Mouse (Mus musculus): Measurements from ENCODE around the gene Capzb.

Gene Capzb

DNA sequence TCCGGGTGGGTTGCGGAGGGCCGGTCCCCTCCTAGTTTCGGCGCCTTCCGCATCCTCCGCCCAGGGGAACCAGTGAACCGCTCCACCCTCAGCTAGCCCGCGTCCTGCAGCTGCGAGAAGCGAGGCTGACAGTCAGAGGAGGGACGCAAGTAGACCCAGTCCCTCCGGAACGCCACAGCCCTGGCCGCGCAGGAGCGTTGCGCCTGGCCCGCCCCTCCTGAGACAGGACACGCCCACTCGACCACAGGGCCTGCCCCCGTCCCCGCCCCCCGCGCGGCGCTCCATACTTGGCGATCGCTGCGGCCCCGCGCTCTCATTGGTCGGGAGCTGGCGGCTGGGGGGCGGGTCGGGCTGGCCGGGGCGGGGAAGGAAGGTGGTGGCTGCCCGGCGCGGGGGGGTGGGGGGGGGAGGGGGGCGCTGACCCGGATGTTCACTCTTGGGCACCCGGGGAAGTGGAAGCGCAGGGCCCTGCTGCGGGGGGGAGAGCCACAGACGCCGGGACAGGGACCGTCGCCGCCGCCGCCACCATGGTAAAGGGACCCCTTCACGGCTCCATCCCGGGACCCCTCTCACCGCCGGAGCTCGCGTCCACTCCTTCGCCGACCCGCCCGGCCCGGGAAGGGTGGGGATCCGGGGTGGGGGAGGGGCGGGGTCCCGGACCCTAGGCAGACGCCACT lies at the start of gene Capzb:
Gene Capzb (plus strand): TSS at position 401 of the 677 bp plus-strand sequence.
- peak; percentile 95 for DNase-seq (ENCODE audit: low spot score)

DNA sequence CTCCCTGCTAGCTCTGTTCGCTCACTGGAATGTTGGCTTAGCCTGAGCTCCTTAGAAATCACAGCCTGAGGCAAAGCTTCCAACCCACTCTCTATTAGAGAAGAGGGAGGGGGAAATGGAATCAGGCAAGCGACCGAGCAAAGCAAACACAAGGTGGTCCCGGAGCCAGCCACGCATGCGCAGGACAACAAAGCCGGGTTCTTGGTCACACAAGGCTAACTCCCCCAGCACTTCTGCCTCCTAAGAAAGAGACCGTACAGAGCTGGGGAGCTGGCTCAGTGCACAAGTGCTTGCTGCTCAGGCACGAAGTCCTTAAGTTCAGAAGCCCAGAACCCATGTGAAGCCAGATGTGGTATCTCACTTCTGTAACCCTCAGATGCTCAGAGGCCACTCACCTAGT lies 49.7 kb upstream of the Capzb start:
- DNase-seq (ENCODE audit: low spot score) = no peak

DNA sequence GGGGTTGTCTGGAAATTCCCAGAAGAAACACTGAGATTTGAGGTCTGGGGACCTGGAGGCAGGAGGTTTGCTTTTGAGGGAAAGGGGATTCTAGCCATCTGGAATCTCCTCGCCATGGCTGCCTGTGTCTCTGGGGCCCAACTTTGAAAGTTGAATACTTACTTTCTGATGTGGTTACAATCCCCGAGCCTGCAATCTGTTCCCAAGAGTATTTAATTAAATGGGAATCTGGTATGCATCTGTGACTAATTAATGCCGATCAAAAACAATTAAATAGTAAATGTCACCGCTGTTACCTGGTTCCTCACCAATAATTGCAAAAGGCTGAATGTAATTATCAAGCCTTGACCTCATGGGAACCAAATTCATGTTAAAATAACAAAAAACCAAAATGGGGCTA lies 48.1 kb upstream of the Capzb start:
- DNase-seq (ENCODE audit: low spot score) = no peak

- no peak for DNase-seq (ENCODE audit: low spot score)
Measured at GRCm38 (mm10) chr4:139145156-139145555, 47.5 kb upstream of the Capzb start.

- DNase-seq (ENCODE audit: low spot score) = peak; percentile 50
Measured at GRCm38 (mm10) chr4:139146760-139147159, 45.9 kb upstream of the Capzb start.

DNA sequence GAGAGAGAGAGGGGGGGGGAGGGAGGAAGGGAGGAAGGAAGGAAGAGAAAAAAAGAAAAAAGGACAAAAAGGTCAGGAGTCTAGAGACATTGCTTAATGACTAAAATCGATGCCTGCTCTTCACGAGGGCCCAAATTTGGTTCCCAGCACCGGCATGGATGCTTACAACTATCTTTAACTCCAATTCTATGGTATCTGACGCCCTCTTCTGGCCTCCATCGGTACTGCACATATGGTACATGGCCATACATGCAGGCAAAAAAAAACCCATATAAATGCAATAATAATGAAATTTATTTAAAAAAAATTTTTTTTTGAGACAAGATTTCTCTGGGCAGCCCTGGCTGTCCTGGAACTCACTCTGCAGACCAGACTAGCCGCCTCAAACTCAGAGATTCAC lies 41.3 kb upstream of the Capzb start:
- no peak for DNase-seq (ENCODE audit: low spot score)

DNA sequence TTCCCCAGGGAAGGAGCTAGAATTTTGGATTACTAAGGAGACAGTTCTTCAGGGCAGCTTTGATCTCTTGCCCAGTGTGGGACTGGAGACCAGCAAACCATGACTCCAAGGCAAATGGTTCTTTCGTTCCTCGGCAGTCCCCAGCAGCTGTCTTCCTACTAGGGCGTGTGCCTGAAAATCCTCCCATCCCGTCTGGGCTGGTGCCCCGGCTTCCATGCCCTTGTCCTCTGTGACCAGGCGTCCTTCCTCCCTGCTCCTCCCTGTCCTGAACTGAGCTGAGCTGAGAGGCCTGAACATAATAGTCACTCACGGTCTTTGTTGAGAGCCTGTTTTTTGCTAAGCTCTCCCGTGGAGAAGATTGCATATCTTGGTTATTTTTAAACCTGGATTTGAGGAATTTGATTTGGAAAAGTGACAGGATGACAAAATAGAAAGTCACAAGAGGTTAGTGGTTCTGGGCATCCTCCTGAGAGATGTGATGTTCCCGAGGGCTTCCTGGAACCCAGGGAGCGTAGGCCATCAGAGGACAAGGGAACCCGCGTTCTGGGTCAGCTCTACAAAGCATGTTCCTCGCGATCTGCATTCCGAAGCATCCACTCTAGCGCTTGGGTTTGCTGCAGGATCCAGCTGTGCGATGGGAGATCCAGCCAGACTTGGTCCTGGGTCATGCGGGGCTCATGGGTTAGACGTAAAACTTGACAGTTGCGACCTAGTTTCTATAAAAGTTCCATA lies 38.0 kb upstream of the Capzb start:
- peak; percentile 51 for DNase-seq (ENCODE audit: low spot score)

GRCm38 (mm10) chr4:139156538-139156937 lies 36.2 kb upstream of the Capzb start:
- DNase-seq (ENCODE audit: low spot score) = no peak

DNA sequence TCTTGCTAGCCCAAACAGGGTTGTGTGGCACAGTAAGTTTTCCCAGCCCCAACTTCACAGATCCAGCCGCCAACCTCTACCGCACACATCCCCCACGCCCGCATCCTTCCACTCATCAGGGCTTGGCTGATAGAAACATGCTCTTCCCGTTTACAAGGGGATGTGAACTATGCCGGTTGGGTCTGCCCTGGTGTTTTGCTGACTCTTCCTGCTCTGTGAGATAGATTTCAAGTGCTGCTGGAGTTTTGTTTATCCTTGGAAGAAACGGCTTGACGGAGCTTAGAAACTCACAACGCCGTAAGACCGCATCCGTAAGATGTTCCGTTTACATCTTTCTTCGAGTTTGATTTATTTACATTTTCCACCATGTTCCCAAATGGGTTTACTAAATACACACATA lies 34.3 kb upstream of the Capzb start:
- no peak for DNase-seq (ENCODE audit: low spot score)

DNA sequence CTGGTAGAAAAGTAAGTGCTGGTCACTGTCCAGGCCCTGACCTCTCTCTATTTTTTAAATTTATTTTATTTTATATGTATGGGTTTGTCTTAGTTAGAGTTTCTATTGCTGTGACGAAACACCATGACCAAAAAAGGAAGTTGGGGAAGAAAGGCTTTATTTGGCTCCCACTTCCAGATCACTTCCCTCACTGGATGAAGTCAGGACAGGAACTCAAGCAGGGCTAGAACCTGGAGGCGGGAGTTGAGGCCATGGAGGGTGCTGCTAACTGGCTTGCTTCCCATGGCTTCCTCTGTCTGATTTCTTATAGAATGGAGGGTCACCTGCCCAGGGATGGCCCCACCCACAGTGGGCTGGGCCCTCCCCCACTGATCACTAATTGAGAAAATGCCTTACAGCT lies 31.6 kb upstream of the Capzb start:
- no peak for DNase-seq (ENCODE audit: low spot score)

GRCm38 (mm10) chr4:139164082-139164481 lies 28.6 kb upstream of the Capzb start:
- no peak for DNase-seq (ENCODE audit: low spot score)

DNA sequence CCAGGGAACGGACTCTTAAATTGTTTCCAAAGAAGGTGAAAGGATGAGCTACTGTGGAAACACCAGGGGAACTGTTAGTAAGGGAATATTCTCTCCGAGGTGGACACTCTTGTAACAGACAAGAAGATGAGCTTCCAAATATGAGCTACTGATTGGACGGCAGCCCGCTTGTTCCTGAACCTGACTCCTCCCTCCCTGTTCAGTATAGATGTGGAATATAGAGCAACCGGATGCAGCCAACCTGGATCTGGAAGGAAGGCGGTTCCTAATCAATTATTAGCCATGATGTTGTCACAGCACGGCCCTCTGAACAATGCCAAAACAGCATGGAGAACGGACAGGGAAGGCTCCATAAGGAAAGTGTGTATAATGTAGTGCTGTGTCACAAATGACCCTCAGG lies 27.4 kb upstream of the Capzb start:
- no peak for DNase-seq (ENCODE audit: low spot score)

DNA sequence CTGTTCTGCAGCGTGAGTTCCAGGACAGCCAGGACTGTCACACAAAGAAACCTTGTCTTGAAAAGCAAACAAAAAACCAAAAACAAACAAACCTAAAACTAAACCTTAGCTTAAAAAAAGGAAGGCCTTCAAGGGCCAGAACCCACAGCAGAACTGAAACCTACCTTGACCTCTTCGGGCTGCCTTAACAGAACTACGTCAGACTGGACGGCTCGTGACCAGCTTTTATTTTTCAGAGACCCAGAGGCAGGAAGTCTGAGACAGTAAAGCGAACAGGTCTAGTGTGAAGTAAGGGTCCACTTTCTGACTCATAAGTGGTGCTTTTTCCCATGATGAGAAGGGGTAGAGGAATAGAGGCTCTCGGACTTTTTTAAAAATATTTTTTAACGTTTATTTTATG lies 26.5 kb upstream of the Capzb start:
- DNase-seq (ENCODE audit: low spot score) = no peak

DNA sequence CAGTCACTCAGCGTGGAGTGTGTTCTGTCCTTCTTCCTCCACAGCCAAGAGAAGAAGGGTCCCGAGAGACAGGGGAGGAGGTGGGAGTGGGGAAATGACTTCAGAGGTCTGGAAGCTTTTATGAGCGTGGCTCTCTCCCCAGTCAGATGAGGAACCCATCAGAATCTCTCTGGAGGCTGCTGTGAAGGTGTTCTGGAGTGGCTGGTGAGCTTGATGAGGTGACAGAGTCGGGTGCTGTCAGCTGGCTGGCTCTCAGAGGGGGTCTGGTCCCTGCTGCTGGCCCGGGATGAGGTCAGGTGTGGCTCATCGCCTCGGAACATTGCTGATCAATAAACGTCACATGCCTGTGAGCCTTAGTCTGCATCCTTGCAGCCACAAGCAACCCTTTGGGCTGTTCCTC lies 25.6 kb upstream of the Capzb start:
- no peak for DNase-seq (ENCODE audit: low spot score)

GRCm38 (mm10) chr4:139168985-139169747 lies 23.5 kb upstream of the Capzb start:
- peak; percentile 79 for DNase-seq (ENCODE audit: low spot score)

- DNase-seq (ENCODE audit: low spot score) = no peak
Measured at GRCm38 (mm10) chr4:139169748-139170279, 22.9 kb upstream of the Capzb start.

DNA sequence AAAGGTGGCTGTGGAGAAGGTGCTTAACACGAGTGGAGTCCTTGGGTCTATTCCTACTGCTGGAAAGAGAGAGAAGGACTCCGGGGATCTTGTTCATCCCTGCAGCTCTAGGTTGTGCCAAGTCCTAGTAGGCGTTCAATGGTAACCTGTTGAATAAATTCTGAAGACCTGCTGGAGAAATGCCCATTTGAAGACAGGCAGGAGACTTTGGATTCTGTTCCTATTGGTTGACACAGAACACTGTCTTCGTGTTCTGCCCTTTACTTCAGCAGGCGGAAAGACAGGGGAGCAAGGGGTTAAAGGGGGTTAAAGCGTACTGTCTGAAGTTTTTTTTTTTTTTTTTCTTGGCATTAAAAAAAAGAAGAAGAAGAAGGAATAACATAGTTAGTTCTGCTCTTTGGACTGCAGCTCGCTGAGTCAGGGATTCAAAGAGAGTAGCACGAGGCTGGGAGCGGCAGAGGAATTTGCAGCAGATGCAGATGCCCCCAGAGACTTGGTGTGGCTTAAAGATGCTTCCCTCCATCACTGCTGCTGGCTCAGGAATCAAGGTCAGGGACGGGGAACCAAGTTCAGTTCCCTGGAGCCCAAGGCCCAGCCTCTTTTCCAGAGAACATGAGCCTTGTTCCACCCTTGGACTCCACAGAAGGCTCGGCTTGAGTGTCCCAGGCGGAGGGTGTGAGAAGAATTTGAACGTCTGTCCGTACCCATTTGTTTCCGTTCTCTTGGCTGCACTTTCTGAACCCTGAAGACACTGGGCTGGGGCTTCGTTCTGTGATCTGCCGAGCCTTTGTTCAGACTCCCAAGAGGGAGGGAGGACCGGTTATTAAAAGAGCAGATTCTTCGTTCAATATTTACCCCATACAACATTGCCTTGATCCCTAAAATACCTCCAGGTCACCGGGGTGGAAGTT lies 17.4 kb upstream of the Capzb start:
- peak; percentile 82 for DNase-seq (ENCODE audit: low spot score)

DNA sequence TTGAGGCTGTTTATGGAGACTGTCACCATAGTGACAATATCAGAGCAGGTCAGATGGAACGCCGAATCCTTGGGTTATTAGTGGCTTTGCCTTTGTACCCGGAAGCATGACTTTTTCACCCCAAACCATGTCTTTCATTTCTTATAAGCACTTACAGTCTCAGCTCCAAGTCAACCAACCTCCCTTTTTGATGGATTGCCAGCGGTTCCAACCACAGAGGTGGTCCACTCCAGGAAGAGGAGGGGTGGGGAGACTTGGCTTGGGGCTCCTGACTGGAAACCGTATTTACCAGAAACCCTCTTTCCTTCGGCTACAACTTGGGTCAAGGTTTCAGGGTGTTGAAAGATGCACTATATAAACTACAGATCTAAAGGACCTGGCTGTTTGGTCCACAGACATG lies 16.7 kb upstream of the Capzb start:
- DNase-seq (ENCODE audit: low spot score) = peak; percentile 77

DNA sequence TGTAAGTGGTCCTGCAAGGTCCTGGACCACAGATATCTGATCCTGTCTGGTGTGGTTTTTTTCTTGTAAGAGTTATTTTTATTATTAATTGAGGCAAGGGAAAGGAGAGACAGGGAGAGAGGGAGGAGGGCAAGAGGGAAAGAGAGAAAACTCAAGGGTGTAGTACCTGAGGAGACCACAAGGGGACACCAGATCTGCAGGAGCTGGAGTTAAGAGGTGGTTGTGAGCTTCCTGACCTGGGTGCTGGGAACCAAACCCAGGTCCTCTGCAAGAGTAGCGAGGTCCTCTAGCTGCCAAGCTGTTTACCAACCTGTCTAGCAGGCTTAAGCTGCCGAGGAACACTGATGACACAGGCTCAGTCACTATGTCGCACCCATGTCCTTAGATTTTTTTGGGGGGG lies 14.8 kb upstream of the Capzb start:
- DNase-seq (ENCODE audit: low spot score) = no peak

- no peak for DNase-seq (ENCODE audit: low spot score)
Measured at GRCm38 (mm10) chr4:139178377-139178776, 14.3 kb upstream of the Capzb start.

- DNase-seq (ENCODE audit: low spot score) = no peak
Measured at GRCm38 (mm10) chr4:139179218-139179617, 13.5 kb upstream of the Capzb start.
